Mouse (Mus musculus) liver, embryonic 13.5 days (tissue): ENCODE measurements around the gene Ly6g6f. TPM values are rescaled to one million over a fixed set of nuclear protein-coding genes. Genes with fewer than 3 reads are reported as not detected.
"Not testable (repeated sequence)": the region's sequence is repeated elsewhere in the genome, so short reads cannot be mapped to it uniquely, and the experiment has no call there.

Experiments used
- ATAC-seq: fragments of 200-750 bp; cut with Nextera tagmentation; 2 replicates; pipeline ENCODE4 v1.8.0; 2017; ENCODE audit warnings: low read depth, mild to moderate bottlenecking, moderate number of reproducible peaks, moderate library complexity
- DNase-seq: peaks from one replicate; pipeline ENCODE4 v3.0.0; 2022
- H3K27ac ChIP-seq: fragments of 300-500 bp; sonication (generic); 2 replicates; pipeline ENCODE4 v1.5.1; 2015; ENCODE audit warnings: moderate library complexity, mild to moderate bottlenecking, inconsistent platforms
- H3K27me3 ChIP-seq: fragments of 300-500 bp; sonication (generic); 2 replicates; pipeline ENCODE4 v1.6.1; 2015; ENCODE audit warnings: mild to moderate bottlenecking, inconsistent platforms
- H3K36me3 ChIP-seq: fragments of 300-500 bp; sonication (generic); 2 replicates; pipeline ENCODE4 v1.6.1; 2015; ENCODE audit warnings: mild to moderate bottlenecking, inconsistent platforms
- H3K4me1 ChIP-seq: fragments of 300-500 bp; sonication (generic); replicated peaks from 2 replicates; pipeline ENCODE4 v1.6.1; 2015; ENCODE audit warnings: inconsistent platforms
- H3K4me2 ChIP-seq: fragments of 300-500 bp; sonication (generic); 2 replicates; pipeline ENCODE4 v1.6.1; 2015; ENCODE audit warnings: inconsistent platforms, mild to moderate bottlenecking, moderate library complexity
- H3K4me3 ChIP-seq: fragments of 300-500 bp; sonication (generic); replicated peaks from 2 replicates; pipeline ENCODE4 v1.5.1; 2015; ENCODE audit warnings: mild to moderate bottlenecking, inconsistent platforms
- H3K9ac ChIP-seq: fragments of 300-500 bp; sonication (generic); 2 replicates; pipeline ENCODE4 v1.6.1; 2015; ENCODE audit warnings: mild to moderate bottlenecking, inconsistent platforms
- H3K9me3 ChIP-seq: fragments of 300-500 bp; sonication (generic); replicated peaks from 2 replicates; pipeline ENCODE4 v1.6.1; 2016; ENCODE audit warnings: inconsistent platforms
- WGBS: fragments of 180-500 bp; shearing (Covaris S2); methylation state at CpG from one replicate; pipeline ENCODE4 v1.1.7; 2015; ENCODE audit not compliant: insufficient replicate concordance; 5-methylcytosine and 5-hydroxymethylcytosine counted together
- polyA plus RNA-seq: library from polyadenylated mRNA; unstranded; fragments of >200 nt; fragmentation: Nextera tagmentation; extraction: Ambion mirVana; gene quantifications from 2 replicates; pipeline ENCODE4 v1.2.1, GENCODE M21; 2015

Ly6g6f gene
- polyA plus RNA-seq, 1 experiment from 2014 or later: 7.2 TPM

GRCm38 (mm10) chr17:35125081-35125480 lies 39.7 kb upstream of the Ly6g6f start:
- DNase-seq: no peak
- H3K4me1 ChIP-seq: peaks cover 68% of the 10 kb centered on the region

GRCm38 (mm10) chr17:35124261-35124896 lies 39.0 kb upstream of the Ly6g6f start:
- WGBS: 84% methylated on average over 12 of the region's 12 CpGs
- Histone ChIP-seq H3K4me1 (peaks cover 68% of the 10 kb centered on the region), H3K36me3 (peaks cover 31% of the 10 kb centered on the region)
- H3K27ac ChIP-seq, ATAC-seq, H3K4me3 ChIP-seq, H3K9me3 ChIP-seq, H3K9ac ChIP-seq, H3K27me3 ChIP-seq, DNase-seq, H3K4me2 ChIP-seq: not testable (repeated sequence)

More at GRCm38 (mm10) chr17:35125081-35125480, 39.7 kb upstream of the Ly6g6f start:
- WGBS: 74% methylated on average over 1 of the region's 1 CpGs
- Histone ChIP-seq H3K4me3 (no peak overlapping the region; the same call in 1 of the 2 replicates), H3K9ac (peak overlapping the region; percentile 84), H3K4me2 (peak overlapping the region; percentile 91), H3K9me3 (no peaks in the 10 kb centered on the region), H3K36me3 (peaks cover 35% of the 10 kb centered on the region), H3K27ac (peak overlapping the region; percentile 91), H3K27me3 (no peaks in the 10 kb centered on the region)
- no peak for ATAC-seq

GRCm38 (mm10) chr17:35123287-35123686 lies 37.9 kb upstream of the Ly6g6f start:
- H3K9ac ChIP-seq, H3K27ac ChIP-seq, H3K4me2 ChIP-seq, H3K27me3 ChIP-seq, ATAC-seq, H3K4me3 ChIP-seq, H3K9me3 ChIP-seq, DNase-seq: not testable (repeated sequence)
- Histone ChIP-seq H3K4me1 (peaks cover 68% of the 10 kb centered on the region), H3K36me3 (peaks cover 39% of the 10 kb centered on the region)
- WGBS: 88% methylated on average over 9 of the region's 9 CpGs

GRCm38 (mm10) chr17:35121871-35122303 lies 36.5 kb upstream of the Ly6g6f start, which contains the start of gene Csnk2b:
Csnk2b (minus strand) TSS chr17:35122053.
- DNase-seq: peak; percentile 38
- H3K36me3 ChIP-seq: peaks cover 47% of the 10 kb centered on the region
- WGBS: under 1% methylated on average over 19 of the region's 19 CpGs

GRCm38 (mm10) chr17:35121143-35121799 lies 35.9 kb upstream of the Ly6g6f start, which contains the start of gene Gpank1:
Gpank1 (plus strand) TSS chr17:35121455.
- Histone ChIP-seq H3K4me1 (peaks cover 51% of the 10 kb centered on the region), H3K4me2 (peak within 1 kb of the TSS; percentile 97), H3K4me3 (peak within 1 kb of the TSS; percentile 96), H3K9ac (peak within 1 kb of the TSS; percentile 97), H3K27me3 (no peaks in the 10 kb centered on the region), H3K27ac (peak within 1 kb of the TSS; percentile 93), H3K36me3 (peaks cover 52% of the 10 kb centered on the region), H3K9me3 (no peaks in the 10 kb centered on the region)
- ATAC-seq (peak; percentile 94), DNase-seq (peak; percentile 96)
- under 1% methylated on average over 50 of the region's 50 CpGs for WGBS

More at GRCm38 (mm10) chr17:35121871-35122303, 36.5 kb upstream of the Ly6g6f start, which contains the start of gene Csnk2b:
- ATAC-seq: no peak; the same call in 1 of the 2 replicates
- Histone ChIP-seq H3K4me1 (peaks cover 57% of the 10 kb centered on the region), H3K9ac (peak within 1 kb of the TSS; percentile 97), H3K27ac (peak within 1 kb of the TSS; percentile 93), H3K4me2 (peak within 1 kb of the TSS; percentile 97), H3K9me3 (no peaks in the 10 kb centered on the region), H3K27me3 (no peaks in the 10 kb centered on the region), H3K4me3 (peak within 1 kb of the TSS; percentile 96)

- no peak for DNase-seq
- Histone ChIP-seq H3K36me3 (peaks cover 57% of the 10 kb centered on the region), H3K27ac (peak overlapping the region; percentile 84), H3K4me2 (peak overlapping the region; percentile 97), H3K4me1 (peaks cover 49% of the 10 kb centered on the region), H3K9me3 (no peaks in the 10 kb centered on the region), H3K4me3 (peak overlapping the region; percentile 96), H3K27me3 (no peaks in the 10 kb centered on the region), H3K9ac (peak overlapping the region; percentile 97)
- under 1% methylated on average over 33 of the region's 33 CpGs for WGBS
- ATAC-seq: peak; percentile 3; the same call in 1 of the 2 replicates
Measured at GRCm38 (mm10) chr17:35120745-35121142, 35.3 kb upstream of the Ly6g6f start.

- DNase-seq (no peak), ATAC-seq (no peak)
- peaks cover 21% of the 10 kb centered on the region for H3K4me1 ChIP-seq
- no peaks in the 10 kb centered on the region for H3K27me3 ChIP-seq
- H3K9ac ChIP-seq: no peak within 1 kb of the TSS
- no peak within 1 kb of the TSS; the same call in 1 of the 2 replicates for H3K27ac ChIP-seq
- no peak within 1 kb of the TSS for H3K4me2 ChIP-seq
- peaks cover 57% of the 10 kb centered on the region for H3K36me3 ChIP-seq
- H3K9me3 ChIP-seq: no peaks in the 10 kb centered on the region
- H3K4me3 ChIP-seq: no peak within 1 kb of the TSS
- 77% methylated on average over 8 of the region's 8 CpGs for WGBS
Measured at GRCm38 (mm10) chr17:35115046-35116019, 29.9 kb upstream of the Ly6g6f start, which contains the start of gene Ly6g5b. Ly6g5b (minus strand) TSS chr17:35115428.

GRCm38 (mm10) chr17:35111774-35112173 lies 26.4 kb upstream of the Ly6g6f start:
- no peak overlapping the region for H3K4me3 ChIP-seq
- WGBS: 71% methylated on average over 9 of the region's 9 CpGs
- no peak overlapping the region for H3K27ac ChIP-seq
- 0 out of 2 replicates have a peak, but pooled peaks cover 4% of the 10 kb centered on the region for H3K4me1 ChIP-seq
- no peaks in the 10 kb centered on the region for H3K27me3 ChIP-seq
- no peaks in the 10 kb centered on the region for H3K9me3 ChIP-seq
- peaks cover 30% of the 10 kb centered on the region for H3K36me3 ChIP-seq
- no peak overlapping the region for H3K9ac ChIP-seq
- DNase-seq (no peak), ATAC-seq (no peak)
- H3K4me2 ChIP-seq: no peak overlapping the region

GRCm38 (mm10) chr17:35108097-35108496 lies 22.7 kb upstream of the Ly6g6f start, which contains the start of gene Ly6g5c:
Ly6g5c (plus strand) TSS chr17:35108279.
- ATAC-seq (no peak), DNase-seq (no peak)
- 78% methylated on average over 6 of the region's 6 CpGs for WGBS
- Histone ChIP-seq H3K27me3 (no peaks in the 10 kb centered on the region), H3K9me3 (no peaks in the 10 kb centered on the region), H3K4me3 (no peak within 1 kb of the TSS), H3K4me1 (peaks cover 33% of the 10 kb centered on the region), H3K4me2 (no peak within 1 kb of the TSS), H3K9ac (no peak within 1 kb of the TSS), H3K36me3 (peaks cover 8% of the 10 kb centered on the region), H3K27ac (no peak within 1 kb of the TSS)

- ATAC-seq (no peak), DNase-seq (no peak)
- Histone ChIP-seq H3K4me2 (no peak overlapping the region), H3K27ac (no peak overlapping the region), H3K4me3 (no peak overlapping the region), H3K36me3 (peaks cover 23% of the 10 kb centered on the region), H3K9ac (peak overlapping the region; percentile 67; the same call in 1 of the 2 replicates), H3K27me3 (no peaks in the 10 kb centered on the region), H3K4me1 (peaks cover 49% of the 10 kb centered on the region), H3K9me3 (no peaks in the 10 kb centered on the region)
- WGBS: 53% methylated on average over 3 of the region's 3 CpGs
Measured at GRCm38 (mm10) chr17:35106522-35106921, 21.1 kb upstream of the Ly6g6f start.
